Mouse (Mus musculus) hindbrain, postnatal 0 days (tissue): ENCODE results near the gene Mrpl39. TPM values are rescaled to one million over a fixed set of nuclear protein-coding genes. Genes with fewer than 3 reads are reported as not detected.
A peak's percentile ranks its signal among the peaks of the same experiment; 100 is the strongest.

ENCODE experiments used
- ATAC-seq: fragments of 200-750 bp; cut with Nextera tagmentation; 2 replicates; pipeline ENCODE4 v1.8.0; 2017; ENCODE audit warnings: mild to moderate bottlenecking, moderate TSS enrichment, moderate library complexity
- DNase-seq: peaks from one replicate; pipeline ENCODE4 v3.0.0-alpha.2; 2015; ENCODE audit warnings: low spot score
- H3K27ac ChIP-seq: fragments of 300-500 bp; sonication (generic); 2 replicates; pipeline ENCODE4 v1.5.1; 2014; ENCODE audit warnings: mild to moderate bottlenecking
- H3K27me3 ChIP-seq: fragments of 300-500 bp; sonication (generic); 2 replicates; pipeline ENCODE4 v1.6.1; 2014; ENCODE audit warnings: low read length, mixed read lengths; ENCODE audit not compliant: insufficient read depth
- H3K36me3 ChIP-seq: fragments of 300-500 bp; sonication (generic); 2 replicates; pipeline ENCODE4 v1.6.1; 2014; ENCODE audit warnings: low read length, mixed read lengths; ENCODE audit not compliant: insufficient read depth
- H3K4me1 ChIP-seq: fragments of 300-500 bp; sonication (generic); 2 replicates; pipeline ENCODE4 v1.6.1; 2014; ENCODE audit warnings: antibody characterized with exemption, low read length, mixed read lengths; ENCODE audit not compliant: insufficient read depth
- H3K4me2 ChIP-seq: fragments of 300-500 bp; sonication (generic); 2 replicates; pipeline ENCODE4 v1.6.1; 2014; ENCODE audit warnings: low read depth, mild to moderate bottlenecking, low read length, moderate library complexity, mixed read lengths
- H3K4me3 ChIP-seq: fragments of 300-500 bp; sonication (generic); 2 replicates; pipeline ENCODE4 v1.5.1; 2014; ENCODE audit warnings: low read length
- H3K9ac ChIP-seq: fragments of 300-500 bp; sonication (generic); replicated peaks from 2 replicates; pipeline ENCODE4 v1.6.1; 2014; ENCODE audit warnings: mild to moderate bottlenecking, low read length, moderate library complexity, mixed read lengths
- H3K9me3 ChIP-seq: fragments of 300-500 bp; sonication (generic); 2 replicates; pipeline ENCODE4 v1.6.1; 2016; ENCODE audit warnings: low read length, mixed read lengths
- CTCF ChIP-seq: IDR thresholded peaks from 2 replicates; pipeline ENCODE4 v1.5.1; 2016; ENCODE audit warnings: antibody characterized with exemption, control low read depth, low read depth
- WGBS: fragments of 180-500 bp; shearing (Covaris S2); extraction: QIAGEN DNeasy Blood & Tissue Kit; methylation state at CpG from one replicate; pipeline ENCODE4 v1.1.7; 2014; 5-methylcytosine and 5-hydroxymethylcytosine counted together
- microRNA counts: library from miRNA; unstranded; fragments of <30 nt; microRNA quantifications from one replicate; lab custom pipeline; 2015
- microRNA-seq, 2 experiments: library from miRNA; unstranded; fragments of <30 nt; microRNA quantifications; one replicate each; pipeline ENCODE4; 2016
- polyA plus RNA-seq: library from polyadenylated mRNA; unstranded; fragments of >200 nt; fragmentation: Nextera tagmentation; extraction: Ambion mirVana; gene quantifications from 2 replicates; pipeline ENCODE4 v1.2.1, GENCODE M21; 2015
- total RNA-seq: library from RNA; depleted of rRNA; stranded (reverse); fragments of >200 nt; gene quantifications from 2 replicates; pipeline ENCODE4 v1.2.3, GENCODE M21; 2014; rRNA removed

The Mrpl39 gene
- total and polyA plus RNA-seq, 2 experiments from 2014 or later: 12.1 to 36.2 TPM

DNA sequence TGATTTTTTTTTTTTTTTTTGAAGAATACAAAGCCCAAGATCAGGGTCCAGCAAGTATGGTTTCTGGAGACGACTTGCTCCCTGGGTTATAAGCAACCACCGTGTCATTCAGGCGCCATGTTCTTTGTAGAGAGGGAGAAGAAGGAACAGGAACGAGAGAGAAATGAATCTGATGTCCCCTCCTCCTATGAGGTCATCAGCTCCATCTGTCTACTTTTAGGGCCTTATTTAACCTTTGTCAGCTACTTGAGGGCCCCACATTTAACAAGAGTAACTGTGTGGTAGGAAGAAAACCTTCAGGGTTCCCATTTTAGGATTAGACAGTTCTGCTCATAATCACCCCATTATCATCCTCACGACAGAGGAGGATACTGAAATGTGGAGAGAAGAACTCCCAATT, 34.5 kb downstream of the Mrpl39 start:
- no peaks in the 10 kb centered on the region for H3K4me1 ChIP-seq
- H3K9ac ChIP-seq: no peak overlapping the region
- H3K4me3 ChIP-seq: no peak overlapping the region
- ATAC-seq (no peak), DNase-seq (no peak)
- H3K27ac ChIP-seq: no peak overlapping the region
- H3K27me3 ChIP-seq: 0 out of 2 replicates have a peak, but pooled peaks cover 4% of the 10 kb centered on the region
- TF ChIP-seq CTCF: no peak
- 85% methylated on average over 5 of the region's 5 CpGs for WGBS
- no peaks in the 10 kb centered on the region for H3K9me3 ChIP-seq
- no peak overlapping the region for H3K4me2 ChIP-seq
- no peaks in the 10 kb centered on the region for H3K36me3 ChIP-seq

DNA sequence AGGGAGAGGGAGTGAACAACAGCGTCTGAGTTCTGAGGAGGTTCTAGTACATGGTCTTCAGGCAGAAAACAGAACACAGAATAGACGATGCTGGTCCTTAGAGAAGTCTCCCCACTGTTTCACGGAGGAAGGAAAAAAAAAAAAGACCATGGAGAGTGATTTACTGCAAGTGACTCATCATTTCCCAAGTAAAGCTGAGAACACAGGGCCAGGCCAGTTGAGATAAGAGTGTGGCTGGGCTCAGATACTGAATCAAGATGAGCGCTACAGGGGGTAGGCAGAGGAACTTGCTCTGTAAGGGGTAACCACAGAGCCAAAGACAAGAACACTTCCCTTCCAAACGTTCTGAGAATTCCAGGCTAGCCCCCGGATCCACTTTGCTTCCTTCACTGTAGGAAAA, 36.8 kb downstream of the Mrpl39 start:
- 69% methylated on average over 6 of the region's 6 CpGs for WGBS
- no peaks in the 10 kb centered on the region for H3K9me3 ChIP-seq
- no peak for TF ChIP-seq CTCF
- no peaks in the 10 kb centered on the region for H3K36me3 ChIP-seq
- no peak overlapping the region for H3K4me3 ChIP-seq
- DNase-seq: no peak
- H3K27ac ChIP-seq: no peak overlapping the region
- H3K4me2 ChIP-seq: no peak overlapping the region
- no peak for ATAC-seq
- H3K4me1 ChIP-seq: no peaks in the 10 kb centered on the region
- 0 out of 2 replicates have a peak, but pooled peaks cover 4% of the 10 kb centered on the region for H3K27me3 ChIP-seq
- H3K9ac ChIP-seq: no peak overlapping the region

DNA sequence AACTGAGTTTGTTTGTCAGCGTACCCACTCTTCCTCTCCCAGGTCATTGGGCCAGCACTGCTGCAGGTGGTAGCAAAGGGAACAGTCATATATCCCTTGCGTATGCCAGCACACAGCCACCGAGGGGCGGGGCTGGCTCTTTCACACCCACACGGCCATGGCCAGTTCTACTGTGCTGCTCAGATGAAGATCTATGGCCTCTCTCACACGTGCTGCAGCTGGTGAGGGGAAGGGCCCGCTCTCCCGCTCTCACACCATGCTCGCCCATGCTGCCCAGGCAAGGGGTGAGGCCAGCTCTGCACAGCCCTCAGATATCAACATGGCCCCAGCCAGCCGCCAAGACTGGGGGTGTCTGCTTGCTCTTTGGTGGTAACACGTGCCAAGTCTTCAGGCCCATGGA, 39.4 kb downstream of the Mrpl39 start:
- H3K27ac ChIP-seq: no peak overlapping the region
- no peaks in the 10 kb centered on the region for H3K27me3 ChIP-seq
- H3K9me3 ChIP-seq: no peaks in the 10 kb centered on the region
- TF ChIP-seq CTCF: no peak
- no peak overlapping the region for H3K4me2 ChIP-seq
- no peaks in the 10 kb centered on the region for H3K4me1 ChIP-seq
- H3K9ac ChIP-seq: no peak overlapping the region
- peak; percentile 24; the same call in 1 of the 2 replicates for ATAC-seq
- H3K4me3 ChIP-seq: no peak overlapping the region
- WGBS: 87% methylated on average over 11 of the region's 11 CpGs
- no peak for DNase-seq
- H3K36me3 ChIP-seq: no peaks in the 10 kb centered on the region

GRCm38 (mm10) chr16:84681991-84682390, 53.6 kb downstream of the Mrpl39 start:
- H3K4me3 ChIP-seq: no peak overlapping the region
- no peaks in the 10 kb centered on the region for H3K9me3 ChIP-seq
- H3K27me3 ChIP-seq: no peaks in the 10 kb centered on the region
- ATAC-seq: no peak
- no peak overlapping the region for H3K9ac ChIP-seq
- no peak for DNase-seq
- no peaks in the 10 kb centered on the region for H3K36me3 ChIP-seq
- no peak for TF ChIP-seq CTCF
- WGBS: 65% methylated on average over 4 of the region's 4 CpGs
- no peak overlapping the region for H3K4me2 ChIP-seq
- H3K27ac ChIP-seq: no peak overlapping the region
- H3K4me1 ChIP-seq: no peaks in the 10 kb centered on the region

GRCm38 (mm10) chr16:84680760-84681159, 54.8 kb downstream of the Mrpl39 start:
- no peak overlapping the region for H3K4me3 ChIP-seq

GRCm38 (mm10) chr16:84677292-84677691, 58.2 kb downstream of the Mrpl39 start:
- H3K9me3 ChIP-seq: no peaks in the 10 kb centered on the region
- DNase-seq: no peak
- no peak for TF ChIP-seq CTCF
- WGBS: 82% methylated on average over 3 of the region's 3 CpGs
- no peak overlapping the region for H3K4me3 ChIP-seq
- no peak overlapping the region for H3K9ac ChIP-seq
- ATAC-seq: no peak
- H3K4me2 ChIP-seq: no peak overlapping the region
- H3K27ac ChIP-seq: no peak overlapping the region
- no peaks in the 10 kb centered on the region for H3K27me3 ChIP-seq
- H3K36me3 ChIP-seq: no peaks in the 10 kb centered on the region
- no peaks in the 10 kb centered on the region for H3K4me1 ChIP-seq

More at GRCm38 (mm10) chr16:84680760-84681159, 54.8 kb downstream of the Mrpl39 start:
- no peak for TF ChIP-seq CTCF
- H3K9me3 ChIP-seq: no peaks in the 10 kb centered on the region
- DNase-seq: no peak
- H3K4me1 ChIP-seq: no peaks in the 10 kb centered on the region
- H3K4me2 ChIP-seq: no peak overlapping the region
- H3K36me3 ChIP-seq: no peaks in the 10 kb centered on the region
- no peak for ATAC-seq
- no peaks in the 10 kb centered on the region for H3K27me3 ChIP-seq
- H3K27ac ChIP-seq: no peak overlapping the region
- WGBS: 80% methylated on average over 5 of the region's 5 CpGs
- H3K9ac ChIP-seq: no peak overlapping the region

MicroRNAs encoded within 50 kb of the gene (microRNA counts, 519-probe panel; counts per million panel counts)
- microRNA mmu-miR-155 (lab: Ali Mortazavi, UCI): 4,450 counts per million, percentile 77 among the panel's probes with 10 or more counts

Small RNA genes within 50 kb of the gene (microRNA-seq; reads per million reads assigned to microRNA genes)
- 111 to 132 reads per million in 2 experiments for gene Mir155

Other genes starting within 250 kb of the Mrpl39 start
- gene A730009L09Rik, start 220.6 kb downstream of the Mrpl39 start, total RNA-seq: 0.68 TPM in 2 replicates
- gene A730009L09Rik, start 220.6 kb downstream of the Mrpl39 start, polyA plus RNA-seq: 0.50 and 0.63 TPM in 2 replicates
- 31.2 and 34.8 TPM in 2 replicates for gene Jam2, start 38.4 kb upstream of the Mrpl39 start, total RNA-seq
- 28.7 and 33.2 TPM in 2 replicates for gene Jam2, start 38.4 kb upstream of the Mrpl39 start, polyA plus RNA-seq
- 14.8 and 20.4 TPM in 2 replicates for gene Gabpa, start 99.2 kb upstream of the Mrpl39 start, total RNA-seq
- 10.6 and 11.8 TPM in 2 replicates for gene Gabpa, start 99.2 kb upstream of the Mrpl39 start, polyA plus RNA-seq
- 127 and 151 TPM in 2 replicates for gene Atp5j, start 99.9 kb upstream of the Mrpl39 start, total RNA-seq
- gene Atp5j, start 99.9 kb upstream of the Mrpl39 start, polyA plus RNA-seq: 1,026 and 1,029 TPM in 2 replicates